Mouse (Mus musculus): ENCODE measurements at regions not wholly inside any gene's neighbourhood (a gene's known extent, or its start where the extent isn't known, plus 50 kb on each side); places are given as distances from the start of the nearest gene placed in this dataset.
A peak's percentile ranks its signal among the peaks of the same experiment; 100 is the strongest.

DNA sequence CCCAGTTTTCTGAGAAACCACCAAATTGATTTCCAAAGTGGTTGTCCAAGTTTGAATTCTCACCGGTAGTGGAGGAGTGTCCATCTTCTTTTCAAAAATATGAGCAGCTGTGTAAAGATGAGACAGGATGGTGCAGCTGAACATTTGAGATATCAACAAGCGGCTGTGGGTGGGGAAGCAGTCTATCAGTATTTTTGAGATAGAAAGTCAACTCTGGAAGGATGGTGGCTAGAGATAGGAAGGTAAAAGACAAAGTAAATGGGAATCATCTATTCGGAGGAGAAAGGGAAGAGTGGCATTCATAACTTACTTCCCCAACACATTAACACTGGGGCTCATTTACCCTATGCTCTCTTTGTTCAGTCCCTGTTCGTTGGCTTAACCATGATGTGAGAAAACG is 146.9 kb upstream of the Gmnc start:
- Histone ChIP-seq H3K4me1 (replicated peaks; ENCODE audit: control insufficient read depth in 2 of 2, insufficient read depth in 2 of 2, low read length in 1 of 2) (no peaks in the 10 kb centered on the region), H3K27me3 (ENCODE audit: control insufficient read depth, insufficient read depth, low read length) (no peaks in the 10 kb centered on the region), H3K4me3 (ENCODE audit: insufficient read depth in 1 of 2, low read depth in 2 of 2, low read length in 2 of 2) (no peak overlapping the region), H3K9me3 (ENCODE audit: control insufficient read depth, low read length) (no peaks in the 10 kb centered on the region), H3K27ac (no peak overlapping the region), H3K9ac (replicated peaks) (no peak overlapping the region), H3K4me2 (ENCODE audit: low read depth) (no peak overlapping the region), H3K36me3 (replicated peaks; ENCODE audit: control insufficient read depth, insufficient read depth, low read depth) (no peaks in the 10 kb centered on the region)
- ATAC-seq (ENCODE audit: insufficient read depth) (peak; percentile 33; the same call in 1 of the 2 replicates), DNase-seq (ENCODE audit: low read depth in 3 of 3, low spot score in 3 of 3) (no peak)
- TF ChIP-seq CTCF (IDR thresholded peaks at IDR 0.05; ENCODE audit: low read depth) (no peak), EP300 (IDR thresholded peaks at IDR 0.05; ENCODE audit: low read depth) (no peak)
- 40% methylated on average over 5 of the region's 5 CpGs for WGBS (ENCODE audit: insufficient replicate concordance)

DNA sequence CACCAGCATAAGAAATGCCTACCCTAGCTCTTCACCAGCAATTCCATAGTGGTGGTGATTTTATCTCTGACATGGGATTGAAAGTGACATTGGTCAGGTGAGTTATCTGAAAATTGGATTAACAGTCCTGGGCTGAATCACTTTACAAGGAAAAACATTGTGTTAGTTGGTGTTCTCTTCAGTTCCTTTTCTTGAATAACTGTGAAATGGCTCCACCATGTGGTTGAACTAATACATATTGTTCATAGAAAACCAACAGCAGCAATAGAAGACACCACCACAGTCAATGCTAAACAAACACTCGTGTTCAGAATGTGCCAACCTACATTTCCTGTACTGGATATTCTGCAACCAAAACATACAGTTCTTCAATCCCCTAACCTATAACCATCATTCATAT is 147.5 kb upstream of the Gmnc start:
- Histone ChIP-seq H3K27ac (no peak overlapping the region), H3K9ac (replicated peaks) (no peak overlapping the region), H3K27me3 (ENCODE audit: control insufficient read depth, insufficient read depth, low read length) (no peaks in the 10 kb centered on the region), H3K4me2 (ENCODE audit: low read depth) (no peak overlapping the region), H3K4me3 (ENCODE audit: insufficient read depth in 1 of 2, low read depth in 2 of 2, low read length in 2 of 2) (no peak overlapping the region), H3K9me3 (ENCODE audit: control insufficient read depth, low read length) (no peaks in the 10 kb centered on the region), H3K4me1 (replicated peaks; ENCODE audit: control insufficient read depth in 2 of 2, insufficient read depth in 2 of 2, low read length in 1 of 2) (no peaks in the 10 kb centered on the region), H3K36me3 (replicated peaks; ENCODE audit: control insufficient read depth, insufficient read depth, low read depth) (no peaks in the 10 kb centered on the region)
- no peak for ATAC-seq (ENCODE audit: insufficient read depth)
- WGBS (ENCODE audit: insufficient replicate concordance), result 0% methylated on average over 1 of the region's 1 CpGs
- TF ChIP-seq CTCF (IDR thresholded peaks at IDR 0.05; ENCODE audit: low read depth) (no peak; the same call in 1 of the 2 replicates), EP300 (IDR thresholded peaks at IDR 0.05; ENCODE audit: low read depth) (no peak)
- DNase-seq (ENCODE audit: low read depth in 3 of 3, low spot score in 3 of 3), result no peak

DNA sequence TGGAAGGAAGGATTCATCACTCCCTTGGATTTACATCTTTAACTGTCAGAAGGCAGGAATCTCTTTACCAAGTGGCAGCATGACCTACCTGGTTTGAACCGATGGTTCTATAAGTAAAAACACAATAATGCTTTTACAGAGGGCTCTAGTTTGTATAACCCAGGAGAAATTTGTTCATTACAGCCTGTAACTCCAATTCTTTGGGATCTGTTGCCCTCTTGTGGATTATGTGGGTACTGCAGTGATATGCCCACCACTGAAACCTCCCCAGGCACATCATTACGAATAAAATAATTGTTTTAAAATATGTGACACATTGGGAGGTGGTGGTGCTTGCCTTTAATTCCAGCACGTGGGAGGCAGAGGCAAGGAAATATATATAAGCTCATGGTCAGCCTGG is 148.6 kb upstream of the Gmnc start:
- Histone ChIP-seq H3K9me3 (ENCODE audit: control insufficient read depth, low read length) (no peaks in the 10 kb centered on the region), H3K4me2 (ENCODE audit: low read depth) (no peak overlapping the region), H3K4me1 (replicated peaks; ENCODE audit: control insufficient read depth in 2 of 2, insufficient read depth in 2 of 2, low read length in 1 of 2) (no peaks in the 10 kb centered on the region), H3K36me3 (replicated peaks; ENCODE audit: control insufficient read depth, insufficient read depth, low read depth) (no peaks in the 10 kb centered on the region), H3K9ac (replicated peaks) (no peak overlapping the region), H3K27ac (no peak overlapping the region), H3K4me3 (ENCODE audit: insufficient read depth in 1 of 2, low read depth in 2 of 2, low read length in 2 of 2) (no peak overlapping the region), H3K27me3 (ENCODE audit: control insufficient read depth, insufficient read depth, low read length) (no peaks in the 10 kb centered on the region)
- TF ChIP-seq CTCF (IDR thresholded peaks at IDR 0.05; ENCODE audit: low read depth) (peak; percentile 71), EP300 (IDR thresholded peaks at IDR 0.05; ENCODE audit: low read depth) (no peak)
- ATAC-seq (ENCODE audit: insufficient read depth) (no peak), DNase-seq (ENCODE audit: low read depth in 3 of 3, low spot score in 3 of 3) (no peak)
- WGBS (ENCODE audit: insufficient replicate concordance), result 12% methylated on average over 3 of the region's 3 CpGs

DNA sequence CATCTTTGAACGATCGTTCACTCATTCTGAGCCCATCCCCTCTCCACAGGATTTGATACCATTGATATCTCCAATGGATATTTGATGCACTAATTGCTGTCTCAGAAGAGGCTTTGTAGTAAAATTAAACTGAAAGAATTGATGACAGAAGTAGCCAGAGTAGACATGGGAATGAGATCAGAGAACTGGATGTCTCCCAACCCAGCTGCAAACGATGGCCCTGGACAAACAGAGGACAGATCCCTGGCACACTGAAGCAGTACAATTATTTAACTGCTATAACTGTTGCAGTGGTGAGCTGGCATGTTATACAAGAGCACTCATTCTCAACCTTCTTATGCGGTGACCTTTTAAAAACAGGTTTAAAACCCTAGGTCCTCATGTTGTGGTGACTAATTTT is 151.5 kb upstream of the Ostn start:
- H3K9me3 ChIP-seq (ENCODE audit: control insufficient read depth, low read length), result no peaks in the 10 kb centered on the region
- H3K36me3 ChIP-seq (replicated peaks; ENCODE audit: control insufficient read depth, insufficient read depth, low read depth), result no peaks in the 10 kb centered on the region
- no peak overlapping the region for H3K4me2 ChIP-seq (ENCODE audit: low read depth)
- no peaks in the 10 kb centered on the region for H3K4me1 ChIP-seq (replicated peaks; ENCODE audit: control insufficient read depth in 2 of 2, insufficient read depth in 2 of 2, low read length in 1 of 2)
- TF ChIP-seq CTCF (IDR thresholded peaks at IDR 0.05; ENCODE audit: low read depth), result no peak
- no peak for TF ChIP-seq EP300 (IDR thresholded peaks at IDR 0.05; ENCODE audit: low read depth)
- no peaks in the 10 kb centered on the region for H3K27me3 ChIP-seq (ENCODE audit: control insufficient read depth, insufficient read depth, low read length)
- ATAC-seq (ENCODE audit: insufficient read depth), result no peak
- H3K9ac ChIP-seq (replicated peaks), result no peak overlapping the region
- H3K4me3 ChIP-seq (ENCODE audit: insufficient read depth in 1 of 2, low read depth in 2 of 2, low read length in 2 of 2), result no peak overlapping the region
- 61% methylated on average over 4 of the region's 4 CpGs for WGBS (ENCODE audit: insufficient replicate concordance)
- DNase-seq (ENCODE audit: low read depth in 3 of 3, low spot score in 3 of 3), result no peak
- H3K27ac ChIP-seq, result no peak overlapping the region

DNA sequence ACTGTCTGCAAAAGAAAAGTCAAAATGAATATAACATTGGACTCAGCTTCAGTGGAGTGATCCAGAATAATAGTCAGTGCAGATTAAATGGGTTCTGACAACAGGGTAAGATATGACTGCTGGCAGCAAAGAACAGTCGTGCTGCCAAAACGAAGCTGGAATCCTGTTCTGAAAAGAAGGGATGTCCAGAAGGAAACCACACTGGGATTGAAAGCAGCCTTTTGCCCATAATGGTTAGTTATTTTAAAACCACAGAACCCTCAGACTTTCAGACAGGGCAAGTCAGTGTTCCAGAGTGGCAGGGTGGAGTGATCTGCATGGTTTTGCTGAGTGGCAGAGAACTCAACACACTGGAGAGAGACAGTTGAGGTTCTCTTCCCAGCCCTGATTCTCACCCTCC is 111.6 kb upstream of the Ostn start:
- H3K9ac ChIP-seq (replicated peaks), result no peak overlapping the region
- no peaks in the 10 kb centered on the region for H3K4me1 ChIP-seq (replicated peaks; ENCODE audit: control insufficient read depth in 2 of 2, insufficient read depth in 2 of 2, low read length in 1 of 2)
- H3K4me3 ChIP-seq (ENCODE audit: insufficient read depth in 1 of 2, low read depth in 2 of 2, low read length in 2 of 2), result no peak overlapping the region
- DNase-seq (ENCODE audit: low read depth in 3 of 3, low spot score in 3 of 3) (no peak), ATAC-seq (ENCODE audit: insufficient read depth) (no peak)
- no peaks in the 10 kb centered on the region for H3K27me3 ChIP-seq (ENCODE audit: control insufficient read depth, insufficient read depth, low read length)
- no peak overlapping the region for H3K27ac ChIP-seq
- no peak overlapping the region for H3K4me2 ChIP-seq (ENCODE audit: low read depth)
- H3K9me3 ChIP-seq (ENCODE audit: control insufficient read depth, low read length), result no peaks in the 10 kb centered on the region
- WGBS (ENCODE audit: insufficient replicate concordance), result 38% methylated on average over 2 of the region's 2 CpGs
- H3K36me3 ChIP-seq (replicated peaks; ENCODE audit: control insufficient read depth, insufficient read depth, low read depth), result no peaks in the 10 kb centered on the region
- TF ChIP-seq EP300 (IDR thresholded peaks at IDR 0.05; ENCODE audit: low read depth) (no peak), CTCF (IDR thresholded peaks at IDR 0.05; ENCODE audit: low read depth) (no peak)

Measured in liver, embryonic 14.5 days (tissue).